Mouse (Mus musculus) megakaryocyte, embryonic 14.5 days (primary cell): Measurements from ENCODE around the gene Sacs.

Experiments used
- FLI1 ChIP-seq: IDR thresholded peaks from 2 replicates; pipeline ENCODE4 v1.6.1; 2012; ENCODE audit warnings: low read length, inconsistent platforms, mixed read lengths
- GATA1 ChIP-seq: IDR thresholded peaks from 3 replicates; pipeline ENCODE4 v1.6.1; 2012; ENCODE audit warnings: mixed read lengths, low read length, inconsistent platforms, borderline replicate concordance

- TF ChIP-seq GATA1: no peak
- TF ChIP-seq FLI1: no peak
Measured at GRCm38 (mm10) chr14:61252596-61253388, 114.5 kb downstream of the Sacs start.
